Mouse (Mus musculus): ENCODE results near the gene Olfr145. TPM values are rescaled to one million over a fixed set of nuclear protein-coding genes. Genes with fewer than 3 reads are reported as not detected.

Olfr145 gene
- not detected in 2 replicates for total RNA-seq (2014; rRNA removed)
- polyA plus RNA-seq (2015; fragmentation: Nextera tagmentation; extraction: Ambion mirVana) = not detected in 2 replicates

GRCm38 (mm10) chr9:37896661-37897060, at the start of gene Olfr145:
Gene Olfr145 (plus strand): TSS chr9:37896724.
- H3K4me2 ChIP-seq (ENCODE audit: low read depth, low read length) = no peak within 1 kb of the TSS
- WGBS = 18% methylated on average over 2 of the region's 2 CpGs
- H3K4me1 ChIP-seq (ENCODE audit: insufficient read depth, low read length) = no peaks in the 10 kb centered on the region
- no peaks in the 10 kb centered on the region for H3K27me3 ChIP-seq (ENCODE audit: insufficient read depth, low read length)
- no peak within 1 kb of the TSS for H3K4me3 ChIP-seq (ENCODE audit: low read length)
- no peaks in the 10 kb centered on the region for H3K9me3 ChIP-seq (ENCODE audit: low read length)
- DNase-seq (ENCODE audit: low spot score) = no peak
- H3K36me3 ChIP-seq (ENCODE audit: insufficient read depth, low read length) = no peaks in the 10 kb centered on the region
- H3K9ac ChIP-seq (replicated peaks; ENCODE audit: low read length) = no peak within 1 kb of the TSS
- no peak for TF ChIP-seq CTCF (IDR thresholded peaks at IDR 0.05; ENCODE audit: low read depth)
- H3K27ac ChIP-seq = no peak within 1 kb of the TSS
- no peak for ATAC-seq

DNA sequence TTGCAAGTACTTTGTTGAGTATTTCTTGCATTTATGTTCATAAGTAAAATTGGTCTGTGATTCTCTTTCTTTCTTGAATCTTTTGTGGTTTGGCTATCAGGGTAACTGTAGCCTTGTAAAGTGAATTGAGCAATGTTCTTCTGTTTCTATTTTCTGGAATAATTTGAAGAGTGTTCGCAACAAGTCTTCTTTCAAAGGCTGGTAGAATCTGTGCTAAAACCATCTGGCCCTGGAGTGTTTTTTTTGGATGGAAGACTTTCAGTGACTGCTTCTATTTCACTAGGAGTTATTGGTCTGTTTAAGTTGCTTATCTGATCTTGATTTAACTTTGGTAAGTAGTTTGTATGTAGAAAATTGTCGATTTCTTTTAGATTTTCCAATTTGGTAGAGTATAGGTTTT, 47.3 kb upstream of the Olfr145 start:
- H3K4me1 ChIP-seq (ENCODE audit: insufficient read depth, low read length) = no peaks in the 10 kb centered on the region
- no peak for TF ChIP-seq CTCF (IDR thresholded peaks at IDR 0.05; ENCODE audit: low read depth)
- no peak overlapping the region for H3K4me2 ChIP-seq (ENCODE audit: low read depth, low read length)
- ATAC-seq = no peak
- no peaks in the 10 kb centered on the region for H3K27me3 ChIP-seq (ENCODE audit: insufficient read depth, low read length)
- H3K9ac ChIP-seq (replicated peaks; ENCODE audit: low read length) = no peak overlapping the region
- DNase-seq (ENCODE audit: low spot score) = no peak
- H3K4me3 ChIP-seq (ENCODE audit: low read length) = no peak overlapping the region
- H3K9me3 ChIP-seq (ENCODE audit: low read length) = no peaks in the 10 kb centered on the region
- WGBS = 86% methylated on average over 2 of the region's 2 CpGs
- H3K27ac ChIP-seq = no peak overlapping the region
- no peaks in the 10 kb centered on the region for H3K36me3 ChIP-seq (ENCODE audit: insufficient read depth, low read length)

GRCm38 (mm10) chr9:37853969-37854368, 42.6 kb upstream of the Olfr145 start, which contains the start of gene Olfr877:
Gene Olfr877 (plus strand): TSS chr9:37854269.
- Histone ChIP-seq H3K27ac (no peak within 1 kb of the TSS), H3K36me3 (ENCODE audit: insufficient read depth, low read length) (no peaks in the 10 kb centered on the region), H3K9me3 (ENCODE audit: low read length) (no peaks in the 10 kb centered on the region), H3K4me2 (ENCODE audit: low read depth, low read length) (no peak within 1 kb of the TSS), H3K27me3 (ENCODE audit: insufficient read depth, low read length) (no peaks in the 10 kb centered on the region), H3K4me1 (ENCODE audit: insufficient read depth, low read length) (no peaks in the 10 kb centered on the region), H3K4me3 (ENCODE audit: low read length) (no peak within 1 kb of the TSS), H3K9ac (replicated peaks; ENCODE audit: low read length) (no peak within 1 kb of the TSS)
- 77% methylated on average over 4 of the region's 4 CpGs for WGBS
- no peak for ATAC-seq
- TF ChIP-seq CTCF (IDR thresholded peaks at IDR 0.05; ENCODE audit: low read depth) = no peak
- DNase-seq (ENCODE audit: low spot score) = no peak

GRCm38 (mm10) chr9:37863325-37863724, 33.2 kb upstream of the Olfr145 start:
- Histone ChIP-seq H3K9ac (replicated peaks; ENCODE audit: low read length) (no peak overlapping the region), H3K36me3 (ENCODE audit: insufficient read depth, low read length) (no peaks in the 10 kb centered on the region), H3K27ac (no peak overlapping the region), H3K4me2 (ENCODE audit: low read depth, low read length) (no peak overlapping the region), H3K4me3 (ENCODE audit: low read length) (no peak overlapping the region), H3K9me3 (ENCODE audit: low read length) (no peaks in the 10 kb centered on the region), H3K27me3 (ENCODE audit: insufficient read depth, low read length) (no peaks in the 10 kb centered on the region), H3K4me1 (ENCODE audit: insufficient read depth, low read length) (no peaks in the 10 kb centered on the region)
- TF ChIP-seq CTCF (IDR thresholded peaks at IDR 0.05; ENCODE audit: low read depth) = no peak
- WGBS = 71% methylated on average over 1 of the region's 1 CpGs
- ATAC-seq (no peak), DNase-seq (ENCODE audit: low spot score) (no peak)

DNA sequence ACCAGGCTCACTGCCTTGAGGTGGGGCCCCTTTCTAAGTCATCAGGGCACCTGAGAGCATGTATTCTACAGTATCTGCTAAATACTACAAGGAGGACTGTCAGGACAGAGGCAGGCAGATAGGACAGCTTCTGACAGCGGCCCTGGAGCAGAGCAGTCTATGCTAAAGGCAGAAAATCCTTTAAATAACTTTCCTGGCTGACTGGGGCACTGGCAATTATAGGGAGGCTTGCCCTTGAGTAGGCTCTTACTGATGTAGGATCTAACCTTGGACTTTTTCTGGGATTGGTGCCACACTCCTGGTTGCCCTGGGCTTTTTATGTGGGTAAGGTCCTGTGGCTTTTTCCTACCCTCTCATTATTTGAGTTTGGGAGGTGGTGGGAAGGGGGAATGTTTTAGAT, 26.3 kb upstream of the Olfr145 start:
- TF ChIP-seq CTCF (IDR thresholded peaks at IDR 0.05; ENCODE audit: low read depth) = no peak
- DNase-seq (ENCODE audit: low spot score) (no peak), ATAC-seq (no peak)
- Histone ChIP-seq H3K9me3 (ENCODE audit: low read length) (no peaks in the 10 kb centered on the region), H3K9ac (replicated peaks; ENCODE audit: low read length) (no peak overlapping the region), H3K27ac (no peak overlapping the region), H3K36me3 (ENCODE audit: insufficient read depth, low read length) (no peaks in the 10 kb centered on the region), H3K4me1 (ENCODE audit: insufficient read depth, low read length) (no peaks in the 10 kb centered on the region), H3K27me3 (ENCODE audit: insufficient read depth, low read length) (no peaks in the 10 kb centered on the region), H3K4me2 (ENCODE audit: low read depth, low read length) (no peak overlapping the region), H3K4me3 (ENCODE audit: low read length) (no peak overlapping the region)
- 57% methylated on average over 1 of the region's 1 CpGs for WGBS

DNA sequence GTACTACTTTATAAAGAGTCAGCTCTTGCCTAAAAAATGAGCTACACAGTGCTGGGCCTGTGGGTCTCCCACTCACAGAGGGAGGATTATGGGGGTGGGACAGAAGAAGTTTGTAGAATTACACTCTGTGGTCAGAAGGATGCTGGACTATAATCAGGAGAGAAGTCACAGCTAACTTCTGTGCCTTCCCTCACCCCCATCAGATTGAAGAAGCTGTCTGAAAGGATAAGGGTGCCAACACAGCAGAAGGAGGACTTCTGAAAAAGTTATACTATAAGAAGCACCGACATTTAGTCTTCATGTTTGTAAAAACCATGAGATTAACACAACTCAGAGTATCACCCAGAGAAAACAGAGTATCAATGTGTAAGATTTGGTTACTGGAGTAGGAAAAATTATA, 25.4 kb upstream of the Olfr145 start:
- no peaks in the 10 kb centered on the region for H3K27me3 ChIP-seq (ENCODE audit: insufficient read depth, low read length)
- no peak overlapping the region for H3K4me3 ChIP-seq (ENCODE audit: low read length)
- ATAC-seq (no peak), DNase-seq (ENCODE audit: low spot score) (no peak)
- 73% methylated on average over 1 of the region's 1 CpGs for WGBS
- no peaks in the 10 kb centered on the region for H3K9me3 ChIP-seq (ENCODE audit: low read length)
- no peak overlapping the region for H3K4me2 ChIP-seq (ENCODE audit: low read depth, low read length)
- no peak overlapping the region for H3K27ac ChIP-seq
- H3K4me1 ChIP-seq (ENCODE audit: insufficient read depth, low read length) = no peaks in the 10 kb centered on the region
- no peak overlapping the region for H3K9ac ChIP-seq (replicated peaks; ENCODE audit: low read length)
- no peaks in the 10 kb centered on the region for H3K36me3 ChIP-seq (ENCODE audit: insufficient read depth, low read length)
- no peak for TF ChIP-seq CTCF (IDR thresholded peaks at IDR 0.05; ENCODE audit: low read depth)

DNA sequence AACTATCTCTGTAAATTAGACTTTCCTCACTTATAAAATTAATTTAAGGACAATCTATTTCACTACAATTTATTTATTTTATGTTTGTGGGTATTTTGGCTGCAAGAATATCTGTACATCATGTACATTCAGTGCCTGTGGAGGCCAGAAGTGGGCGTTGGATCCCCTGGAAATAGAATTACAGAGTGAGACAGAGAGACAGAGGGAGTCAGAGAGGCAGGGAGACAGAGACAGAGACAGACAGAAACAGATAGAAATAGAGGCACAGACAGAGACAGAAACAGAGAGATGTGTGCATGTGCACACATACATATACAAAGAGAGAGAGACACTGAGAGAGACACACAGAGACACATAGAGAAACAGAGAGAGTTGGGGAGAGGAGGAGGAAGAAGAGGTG, 25.0 kb upstream of the Olfr145 start:
- Histone ChIP-seq H3K9ac (replicated peaks; ENCODE audit: low read length) (no peak overlapping the region), H3K4me3 (ENCODE audit: low read length) (no peak overlapping the region), H3K36me3 (ENCODE audit: insufficient read depth, low read length) (no peaks in the 10 kb centered on the region), H3K9me3 (ENCODE audit: low read length) (no peaks in the 10 kb centered on the region), H3K4me1 (ENCODE audit: insufficient read depth, low read length) (no peaks in the 10 kb centered on the region), H3K4me2 (ENCODE audit: low read depth, low read length) (no peak overlapping the region), H3K27me3 (ENCODE audit: insufficient read depth, low read length) (no peaks in the 10 kb centered on the region), H3K27ac (no peak overlapping the region)
- DNase-seq (ENCODE audit: low spot score) (no peak), ATAC-seq (no peak)
- TF ChIP-seq CTCF (IDR thresholded peaks at IDR 0.05; ENCODE audit: low read depth) = no peak
- 60% methylated on average over 1 of the region's 1 CpGs for WGBS

Measured in hindbrain, postnatal 0 days (tissue).